Mouse (Mus musculus) stomach, embryonic 14.5 days (tissue): ENCODE data around the gene Mboat7. TPM values are rescaled to one million over a fixed set of nuclear protein-coding genes. Genes with fewer than 3 reads are reported as not detected.

Experiments
- ATAC-seq: fragments of 200-750 bp; cut with Nextera tagmentation; 2 replicates; pipeline ENCODE4 v1.8.0; 2017; ENCODE audit warnings: low read depth, moderate TSS enrichment; ENCODE audit not compliant: insufficient number of reproducible peaks, insufficient read depth, low FRiP score
- H3K27ac ChIP-seq: fragments of 300-500 bp; sonication (generic); 2 replicates; pipeline ENCODE4 v1.5.1; 2014; ENCODE audit warnings: mild to moderate bottlenecking, low read length, moderate library complexity, mixed read lengths
- H3K27me3 ChIP-seq: fragments of 300-500 bp; sonication (generic); 2 replicates; pipeline ENCODE4 v1.6.1; 2014; ENCODE audit warnings: low read length, control low read depth, mixed read lengths; ENCODE audit not compliant: control insufficient read depth, insufficient read depth
- H3K36me3 ChIP-seq: fragments of 300-500 bp; sonication (generic); 2 replicates; pipeline ENCODE4 v1.6.1; 2014; ENCODE audit warnings: mild to moderate bottlenecking, control low read depth, low read length, moderate library complexity, mixed read lengths; ENCODE audit not compliant: control insufficient read depth, insufficient read depth
- H3K4me1 ChIP-seq: fragments of 300-500 bp; sonication (generic); 2 replicates; pipeline ENCODE4 v1.6.1; 2014; ENCODE audit warnings: low read length, control low read depth, mixed read lengths; ENCODE audit not compliant: control insufficient read depth, insufficient read depth
- H3K4me2 ChIP-seq: fragments of 300-500 bp; sonication (generic); replicated peaks from 2 replicates; pipeline ENCODE4 v1.6.1; 2014; ENCODE audit warnings: low read depth, low read length, control low read depth
- H3K4me3 ChIP-seq: fragments of 300-500 bp; sonication (generic); 2 replicates; pipeline ENCODE4 v1.5.1; 2014; ENCODE audit warnings: low read depth, low read length, control low read depth
- H3K9ac ChIP-seq: fragments of 300-500 bp; sonication (generic); replicated peaks from 2 replicates; pipeline ENCODE4 v1.6.1; 2014; ENCODE audit warnings: low read depth, mild to moderate bottlenecking, control low read depth, low read length, moderate library complexity, mixed read lengths
- H3K9me3 ChIP-seq: fragments of 300-500 bp; sonication (generic); 2 replicates; pipeline ENCODE4 v1.6.1; 2016; ENCODE audit warnings: low read depth, low read length, control low read depth; ENCODE audit not compliant: control insufficient read depth
- WGBS: fragments of 180-500 bp; shearing (Covaris S2); extraction: QIAGEN DNeasy Blood & Tissue Kit; methylation state at CpG from one replicate; pipeline ENCODE4 v1.1.7; 2014; 5-methylcytosine and 5-hydroxymethylcytosine counted together
- polyA plus RNA-seq: library from polyadenylated mRNA; unstranded; fragments of >200 nt; fragmentation: Nextera tagmentation; extraction: Ambion mirVana; gene quantifications from 2 replicates; pipeline ENCODE4 v1.2.1, GENCODE M21; 2014

Mboat7 gene
- polyA plus RNA-seq, 1 experiment from 2014 or later: 36.8 TPM

DNA sequence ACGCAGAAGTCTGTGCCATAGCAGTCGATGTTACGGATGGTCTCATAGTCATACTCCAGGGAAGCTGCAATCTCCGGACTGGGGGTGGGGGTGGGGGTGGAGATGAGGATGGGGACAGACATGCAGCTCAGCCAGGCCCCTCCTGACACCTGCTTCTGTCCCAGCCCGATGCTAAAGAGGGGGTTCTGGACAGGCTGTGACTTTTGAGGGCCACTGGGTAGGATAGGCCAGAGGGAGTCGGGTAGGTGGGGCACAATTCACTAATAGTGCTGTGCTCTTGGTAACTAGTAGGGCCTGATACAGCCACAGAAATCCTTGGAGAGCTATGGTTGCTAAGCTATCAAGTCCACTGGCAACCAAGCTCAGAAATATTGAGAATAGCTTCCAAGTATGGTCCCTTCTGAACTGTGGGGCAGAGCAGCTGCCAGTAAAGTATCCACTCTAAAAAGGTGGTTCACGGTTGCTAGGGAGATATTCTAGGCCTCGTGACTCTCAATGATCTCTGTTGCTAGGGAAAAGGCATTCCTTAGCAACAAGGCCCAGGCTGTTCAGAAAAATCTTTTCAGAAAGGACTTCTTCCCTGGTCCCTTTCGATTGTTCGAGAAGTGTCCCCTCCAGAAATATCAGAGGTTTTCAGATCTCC lies 9.3 kb downstream of the Mboat7 start:
- Histone ChIP-seq H3K9ac (no peak overlapping the region), H3K9me3 (no peaks in the 10 kb centered on the region), H3K4me3 (no peak overlapping the region), H3K4me2 (no peak overlapping the region), H3K36me3 (peaks cover 26% of the 10 kb centered on the region; the same call in 1 of the 2 replicates), H3K27ac (no peak overlapping the region), H3K27me3 (no peaks in the 10 kb centered on the region), H3K4me1 (no peaks in the 10 kb centered on the region)
- no peak for ATAC-seq
- 87% methylated on average over 10 of the region's 10 CpGs for WGBS

DNA sequence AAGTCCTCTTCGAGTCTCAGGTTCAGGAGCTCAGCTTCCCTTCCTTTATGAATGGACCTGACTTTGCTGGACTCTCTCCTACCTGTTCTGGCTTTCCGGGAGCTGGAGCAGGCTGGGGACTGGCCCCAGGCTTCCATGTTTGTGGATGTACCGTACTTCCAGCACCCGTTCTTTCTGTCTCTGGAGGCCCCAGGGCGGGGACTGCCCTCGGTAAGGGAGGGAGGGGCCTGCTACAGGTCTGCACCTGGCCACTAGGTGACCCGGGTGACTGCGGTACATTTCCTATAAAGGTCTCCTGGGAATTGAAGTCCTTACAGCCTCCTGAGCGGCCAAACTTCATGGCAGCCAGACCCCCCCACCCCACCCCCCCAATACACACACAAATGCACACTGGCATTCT lies 16.0 kb downstream of the Mboat7 start, which contains the start of gene Tmc4:
Gene Tmc4, minus strand, starts transcription at position 212 of the 400 bp plus-strand sequence.
- Histone ChIP-seq H3K27me3 (no peaks in the 10 kb centered on the region), H3K27ac (peak within 1 kb of the TSS; percentile 28; the same call in 1 of the 2 replicates), H3K9me3 (no peaks in the 10 kb centered on the region), H3K4me2 (peak within 1 kb of the TSS; percentile 45), H3K4me1 (no peaks in the 10 kb centered on the region), H3K9ac (no peak within 1 kb of the TSS; the same call in 1 of the 2 replicates), H3K36me3 (no peaks in the 10 kb centered on the region; the same call in 1 of the 2 replicates), H3K4me3 (peak within 1 kb of the TSS; percentile 26)
- 49% methylated on average over 9 of the region's 9 CpGs for WGBS
- ATAC-seq: peak; percentile 82

DNA sequence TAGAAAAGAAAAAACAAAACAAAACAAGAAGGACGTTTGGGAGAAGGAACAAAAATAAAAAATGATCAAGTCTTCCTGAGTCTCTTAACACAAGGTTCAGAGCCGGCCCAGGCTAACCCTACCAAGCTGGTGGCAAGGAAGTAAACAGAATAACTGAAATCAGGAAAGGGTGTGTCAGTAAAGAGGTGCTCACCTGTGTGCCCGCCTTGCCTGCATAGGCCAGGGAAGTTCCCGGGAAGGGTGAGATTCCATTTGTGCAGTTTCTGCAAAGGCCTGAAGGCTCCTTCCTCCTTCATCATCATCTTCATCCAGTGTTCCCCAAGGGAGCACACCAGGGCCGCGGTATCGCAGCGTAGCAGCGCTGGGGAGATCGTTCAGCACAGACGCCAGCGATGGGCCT lies 17.0 kb downstream of the Mboat7 start:
- WGBS: 81% methylated on average over 12 of the region's 12 CpGs
- Histone ChIP-seq H3K27me3 (no peaks in the 10 kb centered on the region), H3K4me2 (peak overlapping the region; percentile 45), H3K9ac (no peak overlapping the region; the same call in 1 of the 2 replicates), H3K4me3 (peak overlapping the region; percentile 26), H3K9me3 (no peaks in the 10 kb centered on the region), H3K4me1 (no peaks in the 10 kb centered on the region), H3K27ac (no peak overlapping the region; the same call in 1 of the 2 replicates), H3K36me3 (no peaks in the 10 kb centered on the region; the same call in 1 of the 2 replicates)
- peak; percentile 53; the same call in 1 of the 2 replicates for ATAC-seq

DNA sequence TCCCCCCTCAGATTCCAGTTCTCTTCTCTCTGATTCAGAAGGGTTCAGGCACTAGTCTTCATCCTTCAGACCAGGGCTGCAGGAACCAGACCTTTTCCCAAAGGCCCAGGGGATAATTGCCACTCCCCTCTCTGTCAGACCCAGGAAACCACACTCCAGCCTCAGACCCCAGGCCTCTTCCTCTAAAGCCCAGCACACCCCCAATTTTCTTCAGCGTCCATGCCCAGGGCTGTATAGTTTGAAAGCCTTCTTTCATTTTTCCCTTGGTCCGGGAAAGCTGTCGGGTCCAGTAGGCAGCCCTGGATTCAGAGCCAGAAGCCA lies 18.1 kb downstream of the Mboat7 start:
- Histone ChIP-seq H3K4me3 (no peak overlapping the region), H3K36me3 (no peaks in the 10 kb centered on the region; the same call in 1 of the 2 replicates), H3K4me2 (no peak overlapping the region), H3K9me3 (no peaks in the 10 kb centered on the region), H3K27me3 (no peaks in the 10 kb centered on the region), H3K27ac (no peak overlapping the region), H3K4me1 (no peaks in the 10 kb centered on the region), H3K9ac (no peak overlapping the region)
- WGBS: 82% methylated on average over 3 of the region's 3 CpGs
- no peak for ATAC-seq

DNA sequence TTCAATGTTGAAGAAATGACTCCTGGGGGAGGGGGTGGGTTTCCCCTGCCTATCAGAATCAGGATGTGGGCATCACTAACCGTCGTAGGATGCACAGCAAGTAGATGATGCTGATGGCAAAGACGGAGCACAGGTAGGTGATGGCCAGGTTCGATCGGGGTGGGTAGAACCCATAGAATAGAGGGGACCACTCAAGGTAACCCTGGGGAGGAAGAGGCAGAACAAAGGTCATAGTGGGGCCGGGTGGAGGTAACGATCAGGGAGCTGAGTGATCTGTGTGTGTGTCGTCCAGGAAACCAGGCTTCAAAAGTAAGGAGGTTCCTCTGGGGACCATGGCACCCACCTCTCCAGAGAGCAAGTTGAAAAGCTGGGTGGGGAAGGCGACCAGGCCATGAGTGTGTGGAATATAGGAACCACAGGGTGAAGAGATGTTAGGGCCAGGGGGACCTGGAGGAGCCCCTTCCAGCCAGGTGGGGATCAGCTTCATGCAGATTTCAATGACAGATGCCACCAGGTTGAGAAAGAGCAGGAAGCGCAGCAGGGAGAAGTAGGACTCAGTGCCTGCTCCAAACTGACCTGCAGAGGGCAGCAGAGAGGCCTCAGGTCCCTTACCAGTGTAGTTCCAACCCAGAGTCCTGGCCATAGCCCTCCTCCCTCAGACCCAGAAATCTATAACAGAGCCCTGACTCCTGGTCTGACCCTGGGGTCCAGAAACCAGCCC lies 18.7 kb downstream of the Mboat7 start:
- H3K4me2 ChIP-seq: no peak overlapping the region
- H3K9ac ChIP-seq: no peak overlapping the region
- H3K36me3 ChIP-seq: no peaks in the 10 kb centered on the region; the same call in 1 of the 2 replicates
- H3K27me3 ChIP-seq: no peaks in the 10 kb centered on the region
- no peaks in the 10 kb centered on the region for H3K9me3 ChIP-seq
- WGBS: 73% methylated on average over 10 of the region's 10 CpGs
- peak; percentile 76; the same call in 1 of the 2 replicates for ATAC-seq
- no peaks in the 10 kb centered on the region for H3K4me1 ChIP-seq
- no peak overlapping the region for H3K27ac ChIP-seq
- H3K4me3 ChIP-seq: no peak overlapping the region

DNA sequence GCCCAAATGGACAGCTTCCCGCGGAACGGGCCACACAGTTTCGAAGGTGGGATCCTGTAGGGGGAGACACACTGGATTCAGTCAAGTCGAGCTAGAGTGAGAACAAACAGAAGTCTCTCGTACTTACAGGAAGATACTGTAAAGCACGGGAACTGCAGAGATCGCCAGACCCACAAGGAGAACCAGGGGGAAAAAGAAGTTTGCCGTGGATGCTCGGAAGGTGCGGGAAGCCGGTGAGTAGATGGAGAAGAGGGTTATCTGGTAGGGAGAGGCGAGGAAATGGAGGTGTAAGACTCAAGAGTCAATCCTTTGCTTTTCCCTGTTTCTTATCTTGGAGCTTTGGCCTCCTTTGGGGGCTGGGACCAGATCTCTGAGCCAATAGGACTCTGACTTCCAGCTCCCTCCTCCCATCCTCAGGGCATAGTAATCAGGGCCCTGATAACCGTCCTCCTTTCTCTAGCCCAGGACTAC lies 26.4 kb downstream of the Mboat7 start:
- WGBS: 17% methylated on average over 14 of the region's 14 CpGs
- Histone ChIP-seq H3K27ac (peak overlapping the region; percentile 22; the same call in 1 of the 2 replicates), H3K27me3 (no peaks in the 10 kb centered on the region), H3K4me1 (0 out of 2 replicates have a peak, but pooled peaks cover 10% of the 10 kb centered on the region), H3K4me2 (peak overlapping the region; percentile 20), H3K9me3 (no peaks in the 10 kb centered on the region), H3K9ac (no peak overlapping the region), H3K36me3 (peaks cover 11% of the 10 kb centered on the region; the same call in 1 of the 2 replicates), H3K4me3 (no peak overlapping the region)
- ATAC-seq: no peak

DNA sequence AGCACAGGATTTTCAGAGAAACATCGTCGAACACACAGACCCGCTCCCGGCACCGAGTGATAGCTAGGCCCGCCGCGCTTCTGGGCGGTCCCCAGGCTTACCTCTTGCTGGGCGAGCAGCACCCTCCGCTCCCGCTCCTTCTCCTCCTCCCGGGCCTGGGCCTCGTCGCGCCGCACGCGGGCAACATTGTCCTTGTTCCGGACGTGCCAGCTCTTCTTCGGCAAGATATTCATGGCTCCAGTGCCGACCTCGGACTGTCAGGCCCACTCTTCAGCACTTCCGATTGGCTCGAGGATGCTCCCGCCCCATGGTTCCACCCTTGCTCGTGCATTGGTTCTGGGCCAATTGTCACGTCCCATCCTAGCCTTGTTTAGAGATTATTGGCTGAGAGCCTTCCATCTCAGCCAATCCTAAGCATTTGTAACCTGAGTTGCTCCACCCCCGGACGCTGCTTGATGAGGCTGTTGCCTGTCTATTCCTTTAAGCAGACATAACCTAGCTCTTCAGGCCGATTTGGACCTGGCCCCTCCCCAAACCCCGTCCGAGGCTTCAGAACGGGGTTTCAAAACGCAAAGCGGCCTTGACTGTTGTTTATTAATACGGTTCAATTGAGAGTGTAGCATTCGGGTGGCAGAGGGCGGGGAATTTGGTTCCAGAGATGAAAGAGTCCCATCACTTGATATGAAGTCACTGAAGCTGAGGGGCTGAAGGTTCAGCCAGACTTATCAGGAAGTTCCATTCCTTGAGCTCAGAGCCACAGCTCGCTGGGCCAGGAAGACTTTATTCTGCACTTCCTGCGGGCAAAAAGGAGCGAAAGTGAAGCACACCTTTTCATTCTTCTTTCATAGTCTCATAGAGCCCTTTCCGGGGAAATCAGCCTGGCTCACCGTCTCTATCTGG lies 27.9 kb downstream of the Mboat7 start, which contains the start of gene Leng1:
Gene Leng1, minus strand, starts transcription at position 626 of the 900 bp plus-strand sequence.
- peak within 1 kb of the TSS; percentile 59 for H3K4me3 ChIP-seq
- H3K27ac ChIP-seq: peak within 1 kb of the TSS; percentile 88
- peak within 1 kb of the TSS; percentile 49 for H3K4me2 ChIP-seq
- H3K27me3 ChIP-seq: no peaks in the 10 kb centered on the region
- H3K9ac ChIP-seq: peak within 1 kb of the TSS; percentile 59
- WGBS: 4% methylated on average over 45 of the region's 45 CpGs
- H3K9me3 ChIP-seq: no peaks in the 10 kb centered on the region
- peak; percentile 99 for ATAC-seq
- 0 out of 2 replicates have a peak, but pooled peaks cover 10% of the 10 kb centered on the region for H3K4me1 ChIP-seq
- H3K36me3 ChIP-seq: peaks cover 19% of the 10 kb centered on the region
